Mouse (Mus musculus): ENCODE measurements at regions not wholly inside any gene's neighbourhood (a gene's known extent, or its start where the extent isn't known, plus 50 kb on each side); places are given as distances from the start of the nearest gene placed in this dataset.

- ATAC-seq (ENCODE audit: low TSS enrichment), result peak; percentile 45; the same call in 1 of the 2 replicates
These were observed 71.9 kb upstream of the Frmd6 start for GRCm38 (mm10) chr12:70753458-70753857.

DNA sequence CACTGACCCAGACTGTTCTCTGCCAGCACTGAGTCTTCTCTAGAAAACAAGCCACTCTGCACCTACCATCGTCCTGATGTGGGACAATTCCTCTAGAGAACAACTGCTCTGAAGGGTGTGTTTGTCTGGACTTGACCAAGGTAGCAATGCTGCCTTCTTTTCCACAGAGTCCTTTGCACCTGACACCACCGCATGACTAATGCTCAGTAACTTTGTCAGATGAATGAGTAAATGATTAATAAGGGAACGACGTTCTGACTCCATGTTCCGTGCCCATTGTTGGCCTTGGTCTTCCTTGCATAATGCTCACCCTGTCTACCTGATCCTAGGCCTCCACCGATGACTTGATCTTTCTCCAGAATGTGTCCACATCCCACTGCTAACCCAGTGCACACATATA lies 67.2 kb upstream of the Frmd6 start:
- no peak for ATAC-seq (ENCODE audit: low TSS enrichment)

GRCm38 (mm10) chr12:70763542-70763941 lies 61.8 kb upstream of the Frmd6 start:
- ATAC-seq (ENCODE audit: low TSS enrichment), result no peak

DNA sequence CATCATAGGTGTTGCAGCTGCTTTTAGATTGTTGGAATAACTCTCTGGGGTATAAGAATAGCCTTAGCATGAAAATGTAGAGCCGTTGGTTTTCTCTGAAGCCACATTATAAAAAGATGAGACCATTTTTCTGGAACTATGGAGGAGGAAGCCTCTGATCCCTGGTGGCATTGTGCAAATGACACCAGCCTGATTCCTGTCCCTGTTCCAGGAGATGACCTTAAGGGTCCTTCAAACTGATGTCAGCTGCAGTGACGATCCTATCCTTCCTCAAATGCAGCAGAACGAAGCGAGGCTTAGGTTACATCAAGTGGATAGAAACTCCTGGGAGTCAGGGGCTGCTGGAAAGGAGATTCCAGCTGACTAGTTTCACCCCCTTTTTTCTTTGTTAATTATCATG lies 59.0 kb upstream of the Frmd6 start:
- no peak for ATAC-seq (ENCODE audit: low TSS enrichment)

GRCm38 (mm10) chr12:70767959-70768358 lies 57.4 kb upstream of the Frmd6 start:
- no peak for ATAC-seq (ENCODE audit: low TSS enrichment)

DNA sequence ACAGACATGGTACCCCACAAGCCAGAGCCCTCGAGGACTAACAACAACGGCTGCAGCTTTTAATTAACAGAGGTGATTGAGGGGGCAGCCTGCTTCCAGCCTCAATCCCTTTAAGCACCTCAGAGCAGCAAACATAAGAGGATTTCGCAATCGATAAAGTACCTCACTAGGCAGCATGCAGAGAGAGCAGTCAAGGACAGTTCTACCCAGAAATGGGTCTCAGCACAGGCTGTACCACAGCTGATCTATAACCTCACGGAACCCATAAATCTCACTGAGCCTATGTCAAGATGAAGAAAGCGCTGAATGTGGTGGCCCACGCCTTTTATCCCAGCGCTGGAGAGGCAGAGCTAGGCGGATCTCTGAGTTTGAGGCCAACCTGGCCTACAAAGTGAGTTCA lies 56.6 kb upstream of the Frmd6 start:
- ATAC-seq (ENCODE audit: low TSS enrichment), result no peak

DNA sequence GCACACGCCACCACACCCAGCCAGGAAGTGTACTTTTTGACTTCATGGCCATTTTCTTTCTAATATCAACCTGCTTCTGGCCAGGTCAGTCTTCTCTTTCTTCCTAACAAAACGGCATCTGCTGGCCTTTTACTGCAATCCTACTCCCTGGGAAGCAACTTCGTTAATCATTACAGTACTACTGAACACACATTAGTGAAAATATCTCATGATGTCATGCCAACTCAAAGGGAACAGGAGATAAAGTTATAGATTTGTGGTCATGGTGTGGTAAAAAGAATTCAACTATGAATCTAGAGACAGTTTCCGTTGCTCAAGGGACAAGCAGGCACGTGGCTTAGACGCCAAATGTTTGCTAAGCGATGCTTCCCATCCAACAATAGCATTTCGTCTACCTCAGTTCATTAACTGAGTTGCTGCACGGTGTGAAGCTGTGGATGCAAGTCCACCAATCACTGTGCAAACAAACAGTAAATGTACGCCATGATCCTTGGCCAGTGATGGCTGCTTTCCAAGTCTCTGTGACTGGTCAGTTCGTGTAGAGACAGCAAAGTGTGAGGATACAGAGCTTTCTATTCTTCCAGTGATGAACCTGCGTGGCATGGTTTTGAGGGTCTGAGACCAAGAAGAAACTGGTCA lies 55.7 kb upstream of the Frmd6 start:
- no peak for ATAC-seq (ENCODE audit: low TSS enrichment)

DNA sequence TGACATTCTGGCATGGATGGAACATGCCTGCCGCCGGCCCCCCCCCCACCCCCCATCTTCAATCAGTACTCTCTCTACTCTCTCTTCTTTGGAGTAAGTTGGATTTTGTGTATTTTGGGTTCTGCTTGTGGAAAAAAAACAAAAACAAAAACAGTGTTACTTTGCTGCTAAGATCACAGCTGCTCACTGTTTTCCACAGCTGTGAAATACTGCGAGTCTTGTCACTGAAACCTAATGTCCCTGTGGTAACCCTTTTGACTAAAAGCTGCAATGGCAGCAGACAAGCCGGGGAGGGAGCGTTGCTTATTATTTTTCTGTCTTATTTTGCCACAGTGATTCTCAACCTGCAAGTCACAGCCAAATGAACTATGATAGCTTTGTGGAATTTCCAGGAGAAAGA lies 51.3 kb upstream of the Frmd6 start:
- ATAC-seq (ENCODE audit: low TSS enrichment), result no peak

- ATAC-seq (ENCODE audit: low TSS enrichment), result no peak
These were observed 50.3 kb upstream of the Frmd6 start for GRCm38 (mm10) chr12:70774816-70775591.

All from frontal cortex, adult (tissue).